Mouse (Mus musculus) adrenal gland, postnatal 4 days (tissue): Measurements from ENCODE around the gene Fbxo2. TPM values are rescaled to one million over a fixed set of nuclear protein-coding genes. Genes with fewer than 3 reads are reported as not detected.
"Not testable (repeated sequence)": the region's sequence is repeated elsewhere in the genome, so short reads cannot be mapped to it uniquely, and the experiment has no call there.

Experiments
- DNase-seq, 2 experiments: peaks; one replicate each; pipeline ENCODE4 v3.0.0; 2021 to 2022; ENCODE audit warnings: low spot score in 2 of 2, mixed read lengths in 2 of 2
- total RNA-seq, 2 experiments: library from RNA; stranded (reverse); gene quantifications; 2 replicates each; pipeline ENCODE4 v1.2.3; 2021

The Fbxo2 gene
- total RNA-seq, 2 experiments from 2014 or later = 2.7 to 2.8 TPM

GRCm38 (mm10) chr4:148171261-148171660 is 10.8 kb downstream of the Fbxo2 start:
- DNase-seq = no peak

GRCm38 (mm10) chr4:148173811-148174494 is 13.5 kb downstream of the Fbxo2 start:
- DNase-seq = no peak

- no peak for DNase-seq
Observed at GRCm38 (mm10) chr4:148174495-148174862, 14.1 kb downstream of the Fbxo2 start.

- not testable (repeated sequence) for DNase-seq
Observed at GRCm38 (mm10) chr4:148176603-148177002, 16.2 kb downstream of the Fbxo2 start.

GRCm38 (mm10) chr4:148177716-148178115 is 17.3 kb downstream of the Fbxo2 start:
- no peak for DNase-seq

GRCm38 (mm10) chr4:148181483-148181882 is 21.1 kb downstream of the Fbxo2 start:
- no peak for DNase-seq

GRCm38 (mm10) chr4:148182363-148182762 is 21.9 kb downstream of the Fbxo2 start:
- no peak for DNase-seq

- no peak for DNase-seq
Observed at GRCm38 (mm10) chr4:148184564-148184963, 24.1 kb downstream of the Fbxo2 start.

GRCm38 (mm10) chr4:148185819-148186218 is 25.4 kb downstream of the Fbxo2 start:
- DNase-seq = no peak

GRCm38 (mm10) chr4:148188767-148189166 is 28.3 kb downstream of the Fbxo2 start:
- DNase-seq = not testable (repeated sequence)

- no peak for DNase-seq
Observed at GRCm38 (mm10) chr4:148192707-148193245, 32.4 kb downstream of the Fbxo2 start.

- DNase-seq = no peak
Observed at GRCm38 (mm10) chr4:148194400-148194799, 34.0 kb downstream of the Fbxo2 start.

- no peak for DNase-seq
Observed at GRCm38 (mm10) chr4:148198721-148199120, 38.3 kb downstream of the Fbxo2 start.

- no peak for DNase-seq
Observed at GRCm38 (mm10) chr4:148203557-148203956, 43.1 kb downstream of the Fbxo2 start.

- no peak for DNase-seq
Observed at GRCm38 (mm10) chr4:148204061-148204872, 43.8 kb downstream of the Fbxo2 start.

- no peak for DNase-seq
Observed at GRCm38 (mm10) chr4:148204873-148205232, 44.4 kb downstream of the Fbxo2 start.

GRCm38 (mm10) chr4:148214460-148215136 is 54.2 kb downstream of the Fbxo2 start:
- DNase-seq = no peak

- DNase-seq = no peak
Observed at GRCm38 (mm10) chr4:148215264-148215900, 55.0 kb downstream of the Fbxo2 start.
